Mouse (Mus musculus): ENCODE results near the gene Cass4.

DNA sequence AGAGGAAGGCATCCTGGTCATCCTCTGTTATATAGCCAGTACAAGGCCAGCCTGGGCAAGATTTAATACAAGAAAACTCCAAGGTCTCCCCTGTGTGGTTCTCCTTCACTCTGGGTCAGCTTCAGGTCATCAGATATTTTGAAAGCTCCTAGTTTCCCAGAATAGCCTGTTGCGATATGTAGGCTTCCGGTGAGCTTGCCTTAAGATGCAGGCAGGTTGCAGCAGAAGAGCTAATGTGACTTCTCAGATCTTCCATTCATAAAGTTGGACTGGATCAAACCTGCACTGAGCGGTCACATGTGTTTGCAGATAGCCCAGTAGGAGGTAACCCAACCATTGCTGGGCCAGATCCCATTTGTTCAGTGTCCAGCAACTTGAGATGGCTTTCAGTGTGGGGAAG, 8.9 kb upstream of the Cass4 start:
- TF ChIP-seq USF1 (IDR thresholded peaks at IDR 0.05; ENCODE audit: low read depth) (no peak), MYOG (IDR thresholded peaks at IDR 0.05; ENCODE audit: control insufficient read depth in 1 of 3, insufficient read depth in 1 of 3, insufficient read length in 2 of 3, low read depth in 2 of 3) (no peak), POLR2A (IDR thresholded peaks at IDR 0.05; ENCODE audit: insufficient read length, low read depth) (no peak), E2F4 (IDR thresholded peaks at IDR 0.05; ENCODE audit: insufficient read depth) (no peak), TCF12 (IDR thresholded peaks at IDR 0.05; ENCODE audit: insufficient read depth, poor library complexity, severe bottlenecking) (no peak), MAX (IDR thresholded peaks at IDR 0.05; ENCODE audit: low read depth) (no peak), CEBPB (IDR thresholded peaks at IDR 0.05; ENCODE audit: insufficient read depth, poor library complexity, severe bottlenecking) (no peak), POLR2AphosphoS2 (IDR thresholded peaks at IDR 0.05; ENCODE audit: insufficient read length, low read depth) (no peak), MYOD1 (IDR thresholded peaks at IDR 0.05; ENCODE audit: control insufficient read depth in 1 of 3, insufficient read length in 2 of 3, low read depth in 2 of 3) (no peak), SRF (IDR thresholded peaks at IDR 0.05; ENCODE audit: control insufficient read depth, insufficient read length, low read depth) (no peak), REST (IDR thresholded peaks at IDR 0.05; ENCODE audit: insufficient read depth, insufficient read length) (no peak)

Data from myocyte (in vitro differentiated cells).